In genomic region chr9:115994772-115995171, GRCm38 (mm10) we compare ENCODE assay signal across 21 mouse cellular contexts.
DNase-seq lines count a peak whose midpoint lies in the region; ATAC-seq lines count a peak whose summit lies in the region.
"Had no signal": no experiment of that assay in that cellular context is flagged by ENCODE, and none has a peak within 500 bp of the region (broad histone marks: within the 10 kb centered on the region; RNA-seq: fewer than 3 reads in every experiment).

No protein-coding gene starts in this region.

- no peak overlapping the region for H3K4me3 ChIP-seq in heart, embryonic 12.5 days
- no peak overlapping the region for H3K4me3 ChIP-seq in stomach, embryonic 16.5 days (replicated peaks; ENCODE audit: low read length)
- H3K4me3 ChIP-seq: erythroblast, embryonic 14.5 days; layer of hippocampus, adult 2 months; midbrain, embryonic 15.5 days; myocyte had no signal

- no peak for ATAC-seq in heart, embryonic 12.5 days (ENCODE audit: insufficient number of reproducible peaks, low FRiP score)
- ATAC-seq in stomach, embryonic 16.5 days (ENCODE audit: insufficient read depth, low FRiP score): peak; percentile 81
- ATAC-seq: forebrain, embryonic 14.5 days; midbrain, embryonic 15.5 days had no signal

- 0 out of 2 replicates have a peak, but pooled peaks cover 7% of the 10 kb centered on the region for H3K9me3 ChIP-seq in heart, embryonic 12.5 days (replicated peaks)
- 0 out of 2 replicates have a peak, but pooled peaks cover 3% of the 10 kb centered on the region for H3K9me3 ChIP-seq in stomach, embryonic 16.5 days (replicated peaks; ENCODE audit: control insufficient read depth, low read length)
- H3K9me3 ChIP-seq: midbrain, embryonic 15.5 days had no signal

- no peak overlapping the region for H3K9ac ChIP-seq in heart, embryonic 12.5 days
- no peak overlapping the region for H3K9ac ChIP-seq in stomach, embryonic 16.5 days (ENCODE audit: low read length)
- H3K9ac ChIP-seq: hindbrain, embryonic 14.5 days; midbrain, embryonic 15.5 days had no signal

- H3K4me1 ChIP-seq in heart, embryonic 12.5 days (replicated peaks): peaks cover 18% of the 10 kb centered on the region
- 0 out of 2 replicates have a peak, but pooled peaks cover 7% of the 10 kb centered on the region for H3K4me1 ChIP-seq in stomach, embryonic 16.5 days (ENCODE audit: control insufficient read depth, insufficient read depth, low read length)
- H3K4me1 ChIP-seq: midbrain, embryonic 15.5 days had no signal

- WGBS in heart, embryonic 12.5 days: 54% methylated on average over 2 of the region's 2 CpGs
- 47% methylated on average over 2 of the region's 2 CpGs for WGBS in stomach, embryonic 16.5 days

- no peaks in the 10 kb centered on the region for H3K27me3 ChIP-seq in heart, embryonic 12.5 days (replicated peaks)
- no peaks in the 10 kb centered on the region for H3K27me3 ChIP-seq in stomach, embryonic 16.5 days (ENCODE audit: control insufficient read depth, insufficient read depth, low read length)
- H3K27me3 ChIP-seq: midbrain, embryonic 15.5 days had no signal

- H3K36me3 ChIP-seq in heart, embryonic 12.5 days: no peaks in the 10 kb centered on the region
- H3K36me3 ChIP-seq in stomach, embryonic 16.5 days (ENCODE audit: control insufficient read depth, insufficient read depth, low read length): no peaks in the 10 kb centered on the region
- H3K36me3 ChIP-seq: midbrain, embryonic 15.5 days had no signal

- DNase-seq in heart, adult 11 months: peak; percentile 92
- peak; percentile 1 to 2 for DNase-seq in urinary bladder, adult 18-20 months (ENCODE audit: low spot score in 2 of 2)
- no peak for DNase-seq in urinary bladder, postnatal 36 days (ENCODE audit: low spot score in 2 of 2)
- peak; percentile 40 to 41 for DNase-seq in heart, postnatal 14 days
- DNase-seq in frontal cortex, adult 2 months (ENCODE audit: extremely low spot score in 1 of 2, low spot score in 1 of 2): no peak
- no peak for DNase-seq in frontal cortex, postnatal 10 days (ENCODE audit: low spot score in 2 of 2)
- DNase-seq: B cell, adult 2 months; cerebellum, adult 2 months; kidney, adult 11 months; kidney, postnatal 14 days; lung, adult 18-20 months; spleen, adult 18-20 months had no signal

- no peak overlapping the region for H3K4me2 ChIP-seq in heart, embryonic 12.5 days
- no peak overlapping the region for H3K4me2 ChIP-seq in stomach, embryonic 16.5 days (ENCODE audit: low read depth, low read length)
- H3K4me2 ChIP-seq: hindbrain, embryonic 14.5 days; liver, embryonic 11.5 days; midbrain, embryonic 15.5 days had no signal

- no peak overlapping the region for H3K27ac ChIP-seq in heart, embryonic 12.5 days (ENCODE audit: poor library complexity, severe bottlenecking)
- peak overlapping the region; percentile 43; the same call in 1 of the 2 replicates for H3K27ac ChIP-seq in stomach, embryonic 16.5 days (ENCODE audit: low read length)
- H3K27ac ChIP-seq: layer of hippocampus, adult 2 months had no signal

- intact Hi-C loops in heart, postnatal 14 days (cut with DNase I): no loop called here

Comparison
In these comparisons a context has a peak if more than half of its experiments do, and no peak if none do; other contexts are left out.
1. DNase-seq: peak in heart, adult 11 months (single experiment), urinary bladder, adult 18-20 months (2 of 2) and heart, postnatal 14 days (2 of 2); none in urinary bladder, postnatal 36 days (0 of 2), frontal cortex, adult 2 months (0 of 2) and frontal cortex, postnatal 10 days (0 of 2).